In genomic region chr5:42175424-42175823, GRCm38 (mm10) we compare ENCODE assay signal across 25 mouse cellular contexts.
"Had no signal": no experiment of that assay in that cellular context is flagged by ENCODE, and none has a peak within 500 bp of the region (broad histone marks: within the 10 kb centered on the region; RNA-seq: fewer than 3 reads in every experiment).

No protein-coding gene starts in this region.

- H3K4me2 ChIP-seq: heart, embryonic 12.5 days; hindbrain, embryonic 12.5 days; hindbrain, embryonic 14.5 days; intestine, embryonic 15.5 days; limb, embryonic 12.5 days; liver, embryonic 11.5 days had no signal

- H3K27ac ChIP-seq: gastrocnemius, adult 2 months; heart, embryonic 10.5 days; hindbrain, embryonic 10.5 days; hindbrain, embryonic 12.5 days; hindbrain, embryonic 14.5 days; intestine, embryonic 15.5 days; layer of hippocampus, adult 2 months; limb, embryonic 10.5 days; limb, embryonic 12.5 days had no signal

- DNase-seq: gastrocnemius, adult 2 months; gastrocnemius, postnatal 10 days; gastrocnemius, postnatal 25 days; heart, adult 18-20 months; heart, postnatal 10 days; heart, postnatal 4 days; kidney, adult 18-20 months; kidney, adult 8-10 months; kidney, postnatal 10 days; kidney, postnatal 25 days; kidney, postnatal 4 days; liver had no signal

- H3K4me3 ChIP-seq: gastrocnemius, adult 2 months; heart, embryonic 10.5 days; heart, embryonic 12.5 days; hindbrain, embryonic 10.5 days; hindbrain, embryonic 12.5 days; intestine, embryonic 15.5 days; layer of hippocampus, adult 2 months; limb, embryonic 10.5 days; limb, embryonic 12.5 days had no signal

- H3K4me1 ChIP-seq: heart, embryonic 10.5 days; heart, embryonic 12.5 days; hindbrain, embryonic 10.5 days; hindbrain, embryonic 12.5 days; intestine, embryonic 15.5 days; limb, embryonic 10.5 days; limb, embryonic 12.5 days had no signal

- H3K36me3 ChIP-seq: heart, embryonic 10.5 days; heart, embryonic 12.5 days; hindbrain, embryonic 10.5 days; hindbrain, embryonic 12.5 days; intestine, embryonic 15.5 days; limb, embryonic 10.5 days; limb, embryonic 12.5 days had no signal

- H3K9me3 ChIP-seq: heart, embryonic 10.5 days; heart, embryonic 12.5 days; hindbrain, embryonic 10.5 days; hindbrain, embryonic 12.5 days; intestine, embryonic 15.5 days; limb, embryonic 10.5 days; limb, embryonic 12.5 days had no signal

- ATAC-seq: hindbrain, embryonic 16.5 days; inflammation-experienced regulatory T-cells, adult 6 months; intestine, embryonic 15.5 days; intestine, postnatal 0 days had no signal

- H3K27me3 ChIP-seq: heart, embryonic 12.5 days; hindbrain, embryonic 12.5 days; intestine, embryonic 15.5 days; limb, embryonic 12.5 days had no signal

- H3K9ac ChIP-seq: heart, embryonic 12.5 days; hindbrain, embryonic 12.5 days; hindbrain, embryonic 14.5 days; intestine, embryonic 15.5 days; limb, embryonic 12.5 days had no signal
